Mouse (Mus musculus): ENCODE results near the gene Ttc5.
"Not testable (repeated sequence)": the region's sequence is repeated elsewhere in the genome, so short reads cannot be mapped to it uniquely, and the experiment has no call there.

Ttc5 gene

GRCm38 (mm10) chr14:50785251-50785637 lies at the start of gene Ttc5:
Gene Ttc5, minus strand, starts transcription at chr14:50785519.
- DNase-seq: peak; percentile 89

- no peak for DNase-seq
These were observed 49.1 kb upstream of the Ttc5 start for GRCm38 (mm10) chr14:50834435-50834834.

GRCm38 (mm10) chr14:50833964-50834363 lies 48.6 kb upstream of the Ttc5 start:
- no peak for DNase-seq

- no peak for DNase-seq
These were observed 44.6 kb upstream of the Ttc5 start for GRCm38 (mm10) chr14:50829878-50830277.

GRCm38 (mm10) chr14:50826579-50826978 lies 41.3 kb upstream of the Ttc5 start:
- DNase-seq: no peak

GRCm38 (mm10) chr14:50824219-50824618 lies 38.9 kb upstream of the Ttc5 start:
- DNase-seq: no peak

GRCm38 (mm10) chr14:50823240-50823639 lies 37.9 kb upstream of the Ttc5 start:
- DNase-seq: no peak

- no peak for DNase-seq
These were observed 27.7 kb upstream of the Ttc5 start for GRCm38 (mm10) chr14:50813060-50813459.

- peak; percentile 99 for DNase-seq
These were observed 22.3 kb upstream of the Ttc5 start, which contains the start of the genes Ccnb1ip1 and Parp2 for GRCm38 (mm10) chr14:50807487-50808072. Gene Ccnb1ip1, minus strand, starts transcription at chr14:50807732. Gene Parp2, plus strand, starts transcription at chr14:50807841.

GRCm38 (mm10) chr14:50806469-50806868 lies 21.1 kb upstream of the Ttc5 start:
- not testable (repeated sequence) for DNase-seq

GRCm38 (mm10) chr14:50804683-50805082 lies 19.4 kb upstream of the Ttc5 start:
- DNase-seq: no peak

GRCm38 (mm10) chr14:50802843-50803562 lies 17.7 kb upstream of the Ttc5 start:
- DNase-seq: peak; percentile 42

- no peak for DNase-seq
These were observed 17.1 kb upstream of the Ttc5 start for GRCm38 (mm10) chr14:50802441-50802840.

- DNase-seq: peak; percentile 78
These were observed 14.4 kb upstream of the Ttc5 start for GRCm38 (mm10) chr14:50799502-50800259.

- peak; percentile 20 for DNase-seq
These were observed 13.2 kb upstream of the Ttc5 start for GRCm38 (mm10) chr14:50798512-50798911.

- DNase-seq: no peak
These were observed 11.1 kb upstream of the Ttc5 start for GRCm38 (mm10) chr14:50796464-50796863.

GRCm38 (mm10) chr14:50795965-50796364 lies 10.6 kb upstream of the Ttc5 start:
- DNase-seq: no peak

GRCm38 (mm10) chr14:50795261-50795935 lies 10.1 kb upstream of the Ttc5 start:
- DNase-seq: no peak

GRCm38 (mm10) chr14:50788157-50788556 lies 2.8 kb upstream of the Ttc5 start:
- peak; percentile 56 for DNase-seq

GRCm38 (mm10) chr14:50784391-50785250 lies 698 bp downstream of the Ttc5 start:
- peak; percentile 25 for DNase-seq

GRCm38 (mm10) chr14:50782166-50782565 lies 3.2 kb downstream of the Ttc5 start:
- DNase-seq: no peak

- DNase-seq: peak; percentile 10
These were observed 14.0 kb downstream of the Ttc5 start for GRCm38 (mm10) chr14:50771342-50771741.

All from embryo, embryonic 11 days (tissue).